Mouse (Mus musculus): ENCODE data around the gene Impg1.
"Not testable (repeated sequence)": the region's sequence is repeated elsewhere in the genome, so short reads cannot be mapped to it uniquely, and the experiment has no call there.

Impg1 gene

GRCm38 (mm10) chr9:80344451-80345000 lies 120.8 kb downstream of the Impg1 start:
- no peak for DNase-seq (ENCODE audit: low read depth)

DNA sequence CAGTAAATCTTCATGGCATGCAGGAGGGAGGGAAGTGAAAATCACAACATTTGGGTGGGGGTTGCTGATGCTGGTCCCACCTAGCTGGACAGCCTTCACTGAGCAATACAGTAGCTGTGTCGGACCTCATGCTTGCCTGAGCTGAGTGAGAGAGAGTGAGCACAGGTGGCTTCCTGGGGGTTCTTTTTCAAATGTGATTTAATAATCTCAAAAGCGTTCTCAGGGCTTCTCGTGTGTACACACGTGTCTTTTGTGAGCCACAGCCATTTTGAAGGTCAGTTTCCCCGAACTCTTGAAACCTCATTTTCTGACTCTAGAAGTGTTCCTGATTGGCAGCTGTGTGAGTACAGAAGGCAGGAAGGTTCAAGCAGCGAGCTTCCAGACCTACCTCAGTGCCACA lies 122.8 kb downstream of the Impg1 start:
- DNase-seq (ENCODE audit: low read depth), result no peak

- no peak for DNase-seq (ENCODE audit: low read depth)
Observed at GRCm38 (mm10) chr9:80341756-80342155, 123.5 kb downstream of the Impg1 start.

DNA sequence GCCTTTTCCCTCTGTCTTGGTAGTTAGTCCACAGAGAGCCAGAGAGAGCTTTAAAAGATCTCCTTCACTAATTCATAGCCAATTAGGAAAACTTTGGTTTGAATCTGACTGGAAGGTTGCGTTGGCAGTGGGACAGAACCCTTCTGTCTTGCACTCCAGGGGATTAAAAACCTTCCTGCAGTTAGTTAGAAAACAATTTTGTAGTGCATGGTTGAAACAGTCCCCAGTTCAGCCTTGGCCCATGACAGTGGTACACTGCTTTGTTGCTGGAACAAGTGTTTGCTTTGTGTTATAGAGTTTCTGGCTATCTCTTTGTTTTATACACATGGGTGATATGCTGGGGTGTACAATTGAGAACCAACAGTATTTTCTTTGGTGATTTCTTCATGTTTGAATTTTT lies 124.4 kb downstream of the Impg1 start:
- no peak for DNase-seq (ENCODE audit: low read depth)

DNA sequence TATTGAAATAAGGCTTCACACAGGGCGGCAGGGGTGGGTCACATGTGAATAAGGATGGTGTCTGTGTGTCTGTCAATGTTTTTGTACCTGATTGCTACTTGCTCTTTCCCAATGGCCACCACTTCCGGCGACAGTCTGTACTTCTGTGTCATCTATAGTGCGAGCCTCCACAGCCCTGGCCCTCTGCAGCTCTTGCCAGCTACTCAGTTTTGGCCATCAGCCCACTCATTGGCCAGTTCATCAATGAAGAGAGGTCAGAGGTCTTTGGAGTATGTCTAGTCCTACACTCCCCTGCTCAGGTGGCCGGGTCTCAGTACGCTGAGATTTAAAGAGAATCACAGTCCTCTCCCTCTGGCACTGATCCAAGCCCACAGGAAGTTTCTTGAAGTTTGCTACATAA lies 127.3 kb downstream of the Impg1 start:
- DNase-seq (ENCODE audit: low read depth), result no peak

- no peak for DNase-seq (ENCODE audit: low read depth)
Observed at GRCm38 (mm10) chr9:80335660-80336357, 129.5 kb downstream of the Impg1 start.

GRCm38 (mm10) chr9:80333998-80334605 lies 131.2 kb downstream of the Impg1 start:
- no peak for DNase-seq (ENCODE audit: low read depth)

DNA sequence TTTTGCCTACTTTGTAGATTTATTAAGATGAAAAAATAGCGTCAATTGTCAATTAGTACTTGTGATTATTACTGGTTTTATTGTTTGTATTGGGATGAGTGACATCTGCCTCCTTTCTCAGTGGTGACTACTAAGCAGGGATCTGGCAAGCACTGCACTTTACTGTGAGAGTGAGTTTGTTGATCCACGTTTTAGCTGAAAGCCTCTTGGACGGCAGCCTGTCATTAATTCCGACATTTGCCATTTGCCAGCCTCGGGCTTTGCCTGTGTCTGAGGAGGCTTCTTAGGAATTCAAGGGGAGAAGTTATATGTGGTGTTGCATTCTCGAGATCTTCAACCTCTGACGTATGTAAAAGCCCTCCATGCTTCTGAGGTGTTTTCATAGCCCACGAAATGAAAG lies 131.8 kb downstream of the Impg1 start:
- DNase-seq (ENCODE audit: low read depth), result no peak

DNA sequence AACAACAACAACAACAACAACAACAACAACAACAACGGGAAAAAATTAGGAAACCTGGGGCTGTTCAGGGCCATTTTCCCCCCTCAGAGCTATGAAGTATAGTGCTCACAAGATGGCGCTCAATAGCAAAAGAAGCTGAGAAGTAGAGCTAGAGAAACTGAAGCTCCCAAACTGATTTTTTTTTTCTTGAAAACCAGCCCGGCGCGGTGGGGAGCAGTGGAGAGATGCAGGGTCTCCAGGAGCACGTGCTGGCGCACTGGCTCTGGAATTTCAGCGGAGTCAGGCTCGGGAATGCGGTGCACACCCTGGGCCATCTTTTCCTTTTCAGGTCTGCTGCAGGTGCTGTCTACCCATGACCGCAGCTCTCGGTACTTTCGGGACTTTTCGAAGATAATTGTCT lies 133.1 kb downstream of the Impg1 start:
- DNase-seq (ENCODE audit: low read depth), result peak; percentile 14

DNA sequence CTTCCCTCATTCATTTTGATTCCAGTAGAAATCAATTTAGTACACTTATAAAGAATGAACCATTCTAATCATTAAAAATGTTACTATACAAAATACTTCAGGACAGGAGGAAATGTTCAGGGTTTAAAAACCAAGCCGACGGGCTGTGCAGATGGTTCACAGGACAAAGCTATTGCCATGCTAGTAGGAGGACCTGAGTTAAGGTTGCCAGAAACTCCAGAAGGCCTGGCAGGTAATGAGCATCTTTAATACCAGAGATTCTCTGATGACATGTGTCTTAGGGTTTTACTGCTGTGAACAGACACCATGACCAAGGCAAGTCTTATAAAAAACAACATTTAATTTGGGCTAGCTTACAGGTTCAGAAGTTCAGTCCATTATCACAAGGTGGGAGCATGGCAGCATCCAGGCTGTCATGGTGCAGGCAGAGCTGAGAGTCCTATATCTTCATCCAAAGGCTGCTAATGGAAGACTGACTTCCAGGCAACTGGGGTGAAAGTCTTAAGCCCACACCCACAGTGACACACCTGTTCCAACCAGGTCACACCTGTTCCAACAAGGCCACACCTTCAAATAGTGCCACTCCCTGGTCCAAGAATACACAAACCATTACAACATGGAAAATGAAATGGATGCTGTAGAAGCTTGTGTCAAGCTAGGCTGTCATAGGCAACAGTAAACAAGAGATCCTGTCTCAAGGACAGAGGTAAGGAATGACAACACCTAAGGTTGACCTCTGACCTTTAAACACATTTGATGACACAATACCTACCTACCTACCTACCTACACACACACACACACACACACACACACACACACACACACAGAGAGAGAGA lies 144.0 kb downstream of the Impg1 start:
- DNase-seq (ENCODE audit: low read depth), result not testable (repeated sequence)

GRCm38 (mm10) chr9:80318027-80318426 lies 147.3 kb downstream of the Impg1 start:
- DNase-seq (ENCODE audit: low read depth), result no peak

GRCm38 (mm10) chr9:80315922-80316321 lies 149.4 kb downstream of the Impg1 start:
- DNase-seq (ENCODE audit: low read depth), result no peak

DNA sequence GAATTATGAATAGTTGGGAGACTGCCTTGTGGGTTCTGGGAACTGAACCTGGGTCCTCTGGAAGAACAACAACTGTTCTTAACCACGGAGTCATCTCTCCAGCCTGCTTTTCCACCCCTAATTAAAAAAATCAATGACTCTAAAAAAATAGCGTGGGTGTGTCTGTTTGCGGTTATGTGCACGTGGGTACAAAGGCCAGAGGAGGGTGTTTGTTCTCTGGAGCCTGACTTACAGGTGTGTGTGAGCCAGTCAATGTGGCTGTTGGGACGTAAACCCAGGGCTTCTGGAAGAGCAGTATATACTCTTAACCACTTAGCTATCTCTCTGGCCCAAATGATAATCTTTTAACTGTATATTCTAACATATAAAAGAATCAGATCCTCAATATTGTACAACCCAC lies 151.7 kb downstream of the Impg1 start:
- no peak for DNase-seq (ENCODE audit: low read depth)

DNA sequence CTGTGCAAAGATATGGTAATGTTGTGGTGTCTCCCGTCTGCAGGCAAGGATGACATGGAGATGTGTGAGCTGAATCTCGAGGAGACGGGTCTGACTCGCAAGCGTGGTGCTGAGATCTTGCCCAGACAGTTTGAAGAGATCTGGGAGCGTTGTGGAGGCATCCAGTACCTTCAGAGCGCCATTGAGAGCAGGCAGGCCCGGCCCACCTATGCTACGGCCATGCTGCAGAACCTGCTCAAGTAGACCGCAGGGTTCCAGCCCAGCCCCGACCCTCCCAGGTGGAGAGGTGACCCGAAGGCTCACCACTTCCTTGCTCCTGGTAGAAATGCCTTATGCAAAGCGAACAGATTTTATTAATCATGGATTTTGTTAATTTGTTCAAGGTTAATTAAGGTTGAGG lies 157.7 kb downstream of the Impg1 start:
- DNase-seq (ENCODE audit: low read depth), result no peak

- no peak for DNase-seq (ENCODE audit: low read depth)
Observed at GRCm38 (mm10) chr9:80306853-80307252, 158.4 kb downstream of the Impg1 start.

DNA sequence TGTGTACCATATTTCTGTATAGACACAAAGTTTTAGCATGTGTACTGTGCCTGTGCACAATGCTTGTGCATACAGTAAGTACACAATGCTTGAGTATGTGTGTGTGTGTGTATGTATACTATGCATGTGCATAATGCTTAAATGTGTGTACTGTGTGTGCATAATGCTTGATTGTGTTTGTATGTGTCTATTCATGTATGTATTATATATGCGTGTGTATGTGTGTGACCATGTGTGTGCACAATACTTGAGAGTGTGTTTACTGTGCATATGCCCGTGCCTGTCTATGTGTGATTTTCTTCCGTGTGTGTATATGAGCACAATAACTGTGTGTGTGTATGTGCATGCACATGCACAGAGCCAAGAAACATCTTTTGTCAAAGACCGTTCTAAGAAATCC lies 158.9 kb downstream of the Impg1 start:
- DNase-seq (ENCODE audit: low read depth), result no peak

DNA sequence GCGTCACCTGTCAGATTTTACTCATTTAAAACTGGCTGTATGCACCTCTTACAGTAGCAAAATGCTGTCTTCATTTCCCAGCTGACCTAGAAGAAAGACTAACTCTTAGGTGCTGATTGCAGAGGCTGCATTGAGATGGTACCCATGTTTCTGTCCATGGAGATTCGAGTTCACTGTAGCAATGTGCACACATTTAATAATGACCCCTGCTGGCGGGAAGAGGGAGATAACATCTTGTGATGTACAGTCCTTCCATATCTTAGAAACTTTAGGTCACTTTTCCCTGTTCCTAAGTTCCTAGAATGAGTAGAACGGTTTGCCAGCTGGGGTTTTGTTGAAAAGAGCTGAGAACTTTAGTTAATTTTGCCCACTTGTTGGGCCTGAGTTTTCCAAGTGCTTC lies 161.8 kb downstream of the Impg1 start:
- DNase-seq (ENCODE audit: low read depth), result no peak

DNA sequence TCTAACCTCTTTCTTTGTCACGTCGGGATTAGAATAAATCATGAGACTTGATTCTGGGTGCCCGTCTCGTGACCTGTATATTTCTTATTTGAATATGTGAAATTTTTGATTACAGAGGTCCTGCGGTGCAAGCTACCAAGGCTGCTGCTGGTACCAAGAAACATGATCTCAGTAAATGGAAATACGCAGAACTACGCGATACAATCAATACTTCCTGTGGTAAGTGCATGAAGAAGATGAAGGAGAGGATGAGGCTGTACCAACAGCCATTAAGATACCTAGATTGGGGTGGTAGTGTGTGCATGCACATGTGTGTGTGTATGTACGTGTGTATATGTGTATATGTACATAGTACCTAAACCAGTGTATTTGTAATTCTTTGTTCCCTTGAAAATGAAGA lies 166.2 kb downstream of the Impg1 start:
- DNase-seq (ENCODE audit: low read depth), result no peak

- no peak for DNase-seq (ENCODE audit: low read depth)
Observed at GRCm38 (mm10) chr9:80296086-80296485, 169.2 kb downstream of the Impg1 start.

GRCm38 (mm10) chr9:80293056-80293584 lies 172.2 kb downstream of the Impg1 start:
- peak; percentile 24 for DNase-seq (ENCODE audit: low read depth)

GRCm38 (mm10) chr9:80286845-80287244 lies 178.4 kb downstream of the Impg1 start:
- no peak for DNase-seq (ENCODE audit: low read depth)

DNA sequence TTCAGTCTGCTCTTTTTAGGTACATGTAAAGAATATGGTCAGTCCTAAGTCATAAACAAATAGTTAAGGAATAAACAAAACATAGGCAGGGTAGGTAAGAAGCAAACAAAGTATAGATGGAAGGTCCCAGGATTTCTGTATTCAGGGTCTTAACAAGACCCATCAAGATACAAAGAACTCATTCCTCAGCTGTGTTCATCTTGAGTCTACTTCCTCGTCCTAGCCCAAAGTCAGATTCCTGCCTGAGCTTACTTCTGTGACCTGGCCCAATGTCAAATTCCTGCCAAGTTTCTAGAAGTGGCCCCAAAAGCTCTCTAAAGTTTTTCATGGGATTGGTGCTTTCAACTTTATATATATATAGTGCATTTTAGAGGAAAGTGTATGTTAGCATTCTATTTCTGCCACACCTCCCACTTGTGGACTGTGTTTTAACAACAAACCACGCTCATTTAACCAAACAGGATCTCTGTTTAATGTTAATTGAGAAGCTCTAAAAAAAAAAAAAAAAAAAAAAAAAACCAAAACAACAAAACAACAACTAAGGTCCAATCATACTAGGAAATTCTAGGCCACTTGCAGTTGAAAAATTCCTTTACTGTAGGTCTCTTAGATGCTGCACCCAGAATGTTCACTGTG lies 180.6 kb downstream of the Impg1 start:
- no peak for DNase-seq (ENCODE audit: low read depth)

All from c-Kit-positive CD71-negative TER-119-negative erythroid progenitor cells, embryonic 14.5 days (primary cell).